Mouse (Mus musculus): Measurements from ENCODE around the gene Fbxw8. TPM values are rescaled to one million over a fixed set of nuclear protein-coding genes. Genes with fewer than 3 reads are reported as not detected.

Fbxw8 gene
- total and polyA plus RNA-seq, 2 experiments from 2014 or later = 16.5 to 49.7 TPM

- H3K4me2 ChIP-seq (ENCODE audit: low read depth, low read length) = peak overlapping the region; percentile 83
- H3K9ac ChIP-seq (replicated peaks; ENCODE audit: low read depth, low read length) = no peak overlapping the region
- peaks cover 17% of the 10 kb centered on the region; the same call in 1 of the 2 replicates for H3K4me1 ChIP-seq (ENCODE audit: control insufficient read depth, insufficient read depth)
- no peaks in the 10 kb centered on the region for H3K36me3 ChIP-seq (replicated peaks; ENCODE audit: control insufficient read depth, insufficient read depth, low read length)
- TF ChIP-seq CTCF (IDR thresholded peaks at IDR 0.05; ENCODE audit: low read depth) = no peak
- no peak for TF ChIP-seq EP300 (IDR thresholded peaks at IDR 0.05; ENCODE audit: low read depth)
- H3K27me3 ChIP-seq (ENCODE audit: control insufficient read depth, insufficient read depth, low read length) = peaks cover 37% of the 10 kb centered on the region
- H3K9me3 ChIP-seq (replicated peaks; ENCODE audit: control insufficient read depth, low read length) = no peaks in the 10 kb centered on the region
- 0 out of 2 replicates have a peak, but pooled peaks have one; percentile 4 for ATAC-seq (ENCODE audit: insufficient read depth, low read depth)
- no peak for DNase-seq (ENCODE audit: low spot score)
- peak overlapping the region; percentile 53 for H3K4me3 ChIP-seq (ENCODE audit: low read depth, low read length)
- no peak overlapping the region for H3K27ac ChIP-seq (ENCODE audit: low read depth)
- WGBS = 4% methylated on average over 12 of the region's 12 CpGs
Observed at GRCm38 (mm10) chr5:118029035-118029408, 126.2 kb downstream of the Fbxw8 start.

GRCm38 (mm10) chr5:118028191-118029034, 126.9 kb downstream of the Fbxw8 start:
- Histone ChIP-seq H3K4me2 (ENCODE audit: low read depth, low read length) (peak overlapping the region; percentile 83), H3K36me3 (replicated peaks; ENCODE audit: control insufficient read depth, insufficient read depth, low read length) (no peaks in the 10 kb centered on the region), H3K27ac (ENCODE audit: low read depth) (no peak overlapping the region), H3K4me3 (ENCODE audit: low read depth, low read length) (peak overlapping the region; percentile 53), H3K4me1 (ENCODE audit: control insufficient read depth, insufficient read depth) (peaks cover 17% of the 10 kb centered on the region; the same call in 1 of the 2 replicates), H3K9me3 (replicated peaks; ENCODE audit: control insufficient read depth, low read length) (no peaks in the 10 kb centered on the region), H3K9ac (replicated peaks; ENCODE audit: low read depth, low read length) (peak overlapping the region; percentile 45), H3K27me3 (ENCODE audit: control insufficient read depth, insufficient read depth, low read length) (peaks cover 37% of the 10 kb centered on the region)
- TF ChIP-seq CTCF (IDR thresholded peaks at IDR 0.05; ENCODE audit: low read depth) (no peak), EP300 (IDR thresholded peaks at IDR 0.05; ENCODE audit: low read depth) (no peak)
- ATAC-seq (ENCODE audit: insufficient read depth, low read depth) (peak; percentile 22), DNase-seq (ENCODE audit: low spot score) (no peak)
- WGBS = 1% methylated on average over 59 of the region's 79 CpGs

GRCm38 (mm10) chr5:118027698-118028190, 127.5 kb downstream of the Fbxw8 start, which contains the start of gene Tesc:
Gene Tesc (plus strand): TSS chr5:118027743.
- Histone ChIP-seq H3K9me3 (replicated peaks; ENCODE audit: control insufficient read depth, low read length) (no peaks in the 10 kb centered on the region), H3K4me3 (ENCODE audit: low read depth, low read length) (peak within 1 kb of the TSS; percentile 53), H3K36me3 (replicated peaks; ENCODE audit: control insufficient read depth, insufficient read depth, low read length) (no peaks in the 10 kb centered on the region), H3K27ac (ENCODE audit: low read depth) (no peak within 1 kb of the TSS), H3K27me3 (ENCODE audit: control insufficient read depth, insufficient read depth, low read length) (peaks cover 37% of the 10 kb centered on the region), H3K4me1 (ENCODE audit: control insufficient read depth, insufficient read depth) (peaks cover 21% of the 10 kb centered on the region; the same call in 1 of the 2 replicates), H3K4me2 (ENCODE audit: low read depth, low read length) (peak within 1 kb of the TSS; percentile 83), H3K9ac (replicated peaks; ENCODE audit: low read depth, low read length) (peak within 1 kb of the TSS; percentile 45)
- DNase-seq (ENCODE audit: low spot score) (no peak), ATAC-seq (ENCODE audit: insufficient read depth, low read depth) (peak; percentile 1; the same call in 1 of the 2 replicates)
- 2% methylated on average over 53 of the region's 63 CpGs for WGBS
- no peak for TF ChIP-seq CTCF (IDR thresholded peaks at IDR 0.05; ENCODE audit: low read depth)
- TF ChIP-seq EP300 (IDR thresholded peaks at IDR 0.05; ENCODE audit: low read depth) = no peak

- Histone ChIP-seq H3K4me1 (ENCODE audit: control insufficient read depth, insufficient read depth) (peaks cover 21% of the 10 kb centered on the region; the same call in 1 of the 2 replicates), H3K27ac (ENCODE audit: low read depth) (no peak overlapping the region), H3K4me2 (ENCODE audit: low read depth, low read length) (peak overlapping the region; percentile 83), H3K36me3 (replicated peaks; ENCODE audit: control insufficient read depth, insufficient read depth, low read length) (no peaks in the 10 kb centered on the region), H3K9me3 (replicated peaks; ENCODE audit: control insufficient read depth, low read length) (no peaks in the 10 kb centered on the region), H3K4me3 (ENCODE audit: low read depth, low read length) (peak overlapping the region; percentile 53), H3K9ac (replicated peaks; ENCODE audit: low read depth, low read length) (no peak overlapping the region), H3K27me3 (ENCODE audit: control insufficient read depth, insufficient read depth, low read length) (peaks cover 37% of the 10 kb centered on the region)
- WGBS = 2% methylated on average over 39 of the region's 39 CpGs
- DNase-seq (ENCODE audit: low spot score) (no peak), ATAC-seq (ENCODE audit: insufficient read depth, low read depth) (no peak)
- TF ChIP-seq CTCF (IDR thresholded peaks at IDR 0.05; ENCODE audit: low read depth) (no peak), EP300 (IDR thresholded peaks at IDR 0.05; ENCODE audit: low read depth) (no peak)
Observed at GRCm38 (mm10) chr5:118027101-118027697, 128.1 kb downstream of the Fbxw8 start.

GRCm38 (mm10) chr5:118026343-118026742, 128.9 kb downstream of the Fbxw8 start:
- Histone ChIP-seq H3K4me3 (ENCODE audit: low read depth, low read length) (no peak overlapping the region), H3K9ac (replicated peaks; ENCODE audit: low read depth, low read length) (no peak overlapping the region), H3K4me1 (ENCODE audit: control insufficient read depth, insufficient read depth) (peaks cover 21% of the 10 kb centered on the region; the same call in 1 of the 2 replicates), H3K4me2 (ENCODE audit: low read depth, low read length) (peak overlapping the region; percentile 83; the same call in 1 of the 2 replicates), H3K9me3 (replicated peaks; ENCODE audit: control insufficient read depth, low read length) (no peaks in the 10 kb centered on the region), H3K27ac (ENCODE audit: low read depth) (no peak overlapping the region), H3K27me3 (ENCODE audit: control insufficient read depth, insufficient read depth, low read length) (peaks cover 37% of the 10 kb centered on the region), H3K36me3 (replicated peaks; ENCODE audit: control insufficient read depth, insufficient read depth, low read length) (no peaks in the 10 kb centered on the region)
- WGBS = 4% methylated on average over 13 of the region's 13 CpGs
- TF ChIP-seq EP300 (IDR thresholded peaks at IDR 0.05; ENCODE audit: low read depth) (no peak), CTCF (IDR thresholded peaks at IDR 0.05; ENCODE audit: low read depth) (no peak)
- DNase-seq (ENCODE audit: low spot score) (no peak), ATAC-seq (ENCODE audit: insufficient read depth, low read depth) (no peak)

Data from heart, postnatal 0 days (tissue).